Mouse (Mus musculus) stomach, postnatal 0 days (tissue): ENCODE measurements around the gene Klhdc8a. TPM values are rescaled to one million over a fixed set of nuclear protein-coding genes. Genes with fewer than 3 reads are reported as not detected.

Source experiments
- ATAC-seq: fragments of 200-750 bp; cut with Nextera tagmentation; 2 replicates; pipeline ENCODE4 v1.8.0; 2017; ENCODE audit not compliant: low FRiP score, low TSS enrichment
- DNase-seq: peaks from one replicate; pipeline ENCODE4 v3.0.0-alpha.2; 2016; ENCODE audit warnings: low spot score
- H3K27ac ChIP-seq: fragments of 300-500 bp; sonication (generic); replicated peaks from 2 replicates; pipeline ENCODE4 v1.5.1; 2014; ENCODE audit warnings: mild to moderate bottlenecking, control low read depth
- H3K27me3 ChIP-seq: fragments of 300-500 bp; sonication (generic); 2 replicates; pipeline ENCODE4 v1.6.1; 2014; ENCODE audit warnings: low read length; ENCODE audit not compliant: control insufficient read depth, insufficient read depth
- H3K36me3 ChIP-seq: fragments of 300-500 bp; sonication (generic); 2 replicates; pipeline ENCODE4 v1.6.1; 2014; ENCODE audit warnings: low read length, mixed read lengths; ENCODE audit not compliant: control insufficient read depth, insufficient read depth
- H3K4me1 ChIP-seq: fragments of 300-500 bp; sonication (generic); replicated peaks from 2 replicates; pipeline ENCODE4 v1.6.1; 2014; ENCODE audit warnings: antibody characterized with exemption; ENCODE audit not compliant: control insufficient read depth, insufficient read depth
- H3K4me2 ChIP-seq: fragments of 300-500 bp; sonication (generic); replicated peaks from 2 replicates; pipeline ENCODE4 v1.6.1; 2014; ENCODE audit warnings: low read depth, mild to moderate bottlenecking, control low read depth, moderate library complexity
- H3K4me3 ChIP-seq: fragments of 300-500 bp; sonication (generic); 2 replicates; pipeline ENCODE4 v1.5.1; 2014; ENCODE audit warnings: low read depth, low read length, control low read depth
- H3K9ac ChIP-seq: fragments of 300-500 bp; sonication (generic); 2 replicates; pipeline ENCODE4 v1.6.1; 2014; ENCODE audit warnings: mild to moderate bottlenecking, low read length, control low read depth, mixed read lengths
- H3K9me3 ChIP-seq: fragments of 300-500 bp; sonication (generic); 2 replicates; pipeline ENCODE4 v1.6.1; 2016; ENCODE audit warnings: low read length; ENCODE audit not compliant: control insufficient read depth
- CTCF ChIP-seq: IDR thresholded peaks from 2 replicates; pipeline ENCODE4 v1.5.1; 2016; ENCODE audit warnings: antibody characterized with exemption, low read depth, mild to moderate bottlenecking, moderate library complexity
- EP300 ChIP-seq: optimal IDR thresholded peaks from 2 replicates; pipeline ENCODE3; 2016; ENCODE audit warnings: antibody characterized with exemption
- WGBS: fragments of 180-500 bp; shearing (Covaris S2); extraction: QIAGEN DNeasy Blood & Tissue Kit; methylation state at CpG from one replicate; pipeline ENCODE4 v1.1.7; 2014; 5-methylcytosine and 5-hydroxymethylcytosine counted together
- polyA plus RNA-seq: library from polyadenylated mRNA; unstranded; fragments of >200 nt; fragmentation: Nextera tagmentation; extraction: Ambion mirVana; gene quantifications from 2 replicates; pipeline ENCODE4 v1.2.1, GENCODE M21; 2015

Klhdc8a gene
- polyA plus RNA-seq, 1 experiment from 2014 or later = 0.34 TPM

DNA sequence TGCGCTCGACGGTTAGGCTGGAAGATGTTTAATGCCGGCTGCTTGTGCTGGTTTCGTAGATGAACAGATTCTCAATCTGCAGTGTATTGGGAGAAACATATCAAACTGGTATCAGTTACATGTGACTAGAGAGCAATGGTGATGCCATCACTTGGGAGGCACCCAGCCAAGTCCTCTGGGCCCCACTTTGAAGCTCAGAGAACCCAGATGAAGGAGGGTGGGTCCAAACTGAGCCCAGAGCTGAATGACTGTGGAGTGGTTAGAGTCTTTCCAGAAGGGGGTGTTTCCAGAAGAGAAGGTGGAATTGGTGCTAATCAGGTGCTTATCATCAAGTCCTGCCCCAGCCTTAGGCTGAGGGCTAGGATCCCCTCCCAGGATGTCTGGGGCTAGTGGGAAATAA, 2.8 kb downstream of the Klhdc8a start:
- no peaks in the 10 kb centered on the region for H3K27me3 ChIP-seq
- no peak overlapping the region for H3K27ac ChIP-seq
- H3K4me3 ChIP-seq = no peak overlapping the region
- WGBS = 88% methylated on average over 5 of the region's 5 CpGs
- H3K4me1 ChIP-seq = 0 out of 2 replicates have a peak, but pooled peaks cover 5% of the 10 kb centered on the region
- no peak for ATAC-seq
- TF ChIP-seq EP300 (no peak), CTCF (no peak)
- no peaks in the 10 kb centered on the region for H3K9me3 ChIP-seq
- no peak overlapping the region for H3K9ac ChIP-seq
- no peak overlapping the region for H3K4me2 ChIP-seq
- no peaks in the 10 kb centered on the region for H3K36me3 ChIP-seq
- no peak for DNase-seq

DNA sequence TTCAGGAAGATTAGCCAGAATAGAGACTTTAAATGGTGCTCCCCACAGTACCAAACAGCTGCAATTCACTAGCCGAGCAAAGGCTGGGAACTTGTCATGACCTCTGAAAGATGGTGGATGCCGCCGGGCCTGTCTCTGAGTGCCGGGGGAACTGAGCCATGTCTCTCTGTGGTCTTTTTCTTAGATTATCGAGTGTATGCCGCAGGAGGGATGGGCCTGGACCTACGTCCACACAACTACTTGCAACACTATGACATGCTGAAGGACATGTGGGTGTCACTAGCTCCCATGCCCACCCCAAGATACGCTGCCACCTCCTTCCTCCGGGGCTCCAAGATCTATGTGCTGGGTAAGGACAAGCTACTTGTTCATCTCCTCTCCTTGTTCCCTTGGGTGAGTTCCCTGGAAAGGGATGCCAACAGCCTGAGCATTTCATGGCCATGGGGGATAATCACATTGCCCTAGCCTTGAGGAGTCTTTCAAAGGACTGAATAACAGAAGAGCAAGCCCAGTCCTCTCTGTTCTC, 4.0 kb downstream of the Klhdc8a start:
- Histone ChIP-seq H3K4me2 (no peak overlapping the region), H3K9me3 (no peaks in the 10 kb centered on the region), H3K36me3 (no peaks in the 10 kb centered on the region), H3K4me3 (no peak overlapping the region), H3K27me3 (no peaks in the 10 kb centered on the region), H3K27ac (no peak overlapping the region), H3K9ac (no peak overlapping the region), H3K4me1 (0 out of 2 replicates have a peak, but pooled peaks cover 5% of the 10 kb centered on the region)
- DNase-seq = no peak
- ATAC-seq = no peak
- 86% methylated on average over 9 of the region's 9 CpGs for WGBS
- TF ChIP-seq CTCF (no peak), EP300 (no peak)

GRCm38 (mm10) chr1:132304618-132305214, 6.3 kb downstream of the Klhdc8a start:
- Histone ChIP-seq H3K27ac (no peak overlapping the region), H3K27me3 (no peaks in the 10 kb centered on the region), H3K4me1 (no peaks in the 10 kb centered on the region), H3K9me3 (no peaks in the 10 kb centered on the region), H3K36me3 (no peaks in the 10 kb centered on the region), H3K4me3 (no peak overlapping the region), H3K4me2 (no peak overlapping the region), H3K9ac (no peak overlapping the region)
- ATAC-seq (no peak), DNase-seq (no peak)
- TF ChIP-seq CTCF (no peak), EP300 (no peak)
- WGBS = 32% methylated on average over 9 of the region's 9 CpGs

DNA sequence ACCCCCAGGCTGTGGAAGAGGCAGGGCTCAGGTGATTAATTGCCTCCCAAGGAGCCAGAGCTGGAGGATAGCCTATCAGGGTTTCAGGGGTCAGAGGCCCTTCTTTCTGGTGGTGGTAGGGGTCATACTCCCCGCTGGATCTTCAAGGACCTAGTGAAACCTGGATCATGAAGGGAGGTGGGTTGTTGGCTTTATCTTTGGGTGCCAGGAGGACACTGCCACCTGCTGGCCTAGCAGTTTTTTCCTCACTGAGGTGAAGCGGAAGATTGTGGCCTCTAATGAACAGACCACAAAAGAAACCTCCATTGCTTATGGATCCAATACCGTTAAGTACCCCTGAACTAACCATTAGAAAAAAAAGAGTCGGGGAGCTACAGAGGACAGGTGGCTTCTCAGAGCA, 7.7 kb downstream of the Klhdc8a start:
- no peak overlapping the region for H3K4me3 ChIP-seq
- H3K27ac ChIP-seq = no peak overlapping the region
- no peaks in the 10 kb centered on the region for H3K9me3 ChIP-seq
- 0 out of 2 replicates have a peak, but pooled peaks have one; percentile 25 for ATAC-seq
- DNase-seq = peak; percentile 46
- WGBS = 38% methylated on average over 4 of the region's 4 CpGs
- no peak overlapping the region for H3K9ac ChIP-seq
- no peaks in the 10 kb centered on the region for H3K27me3 ChIP-seq
- H3K4me1 ChIP-seq = no peaks in the 10 kb centered on the region
- H3K36me3 ChIP-seq = no peaks in the 10 kb centered on the region
- TF ChIP-seq CTCF (peak; percentile 78), EP300 (no peak)
- H3K4me2 ChIP-seq = no peak overlapping the region

- ATAC-seq (no peak), DNase-seq (no peak)
- no peak overlapping the region for H3K4me3 ChIP-seq
- TF ChIP-seq CTCF = no peak
- no peak for TF ChIP-seq EP300
- no peaks in the 10 kb centered on the region for H3K4me1 ChIP-seq
- H3K27ac ChIP-seq = no peak overlapping the region
- no peaks in the 10 kb centered on the region for H3K27me3 ChIP-seq
- H3K4me2 ChIP-seq = no peak overlapping the region
- 18% methylated on average over 4 of the region's 4 CpGs for WGBS
- H3K9ac ChIP-seq = no peak overlapping the region
- H3K36me3 ChIP-seq = no peaks in the 10 kb centered on the region
- H3K9me3 ChIP-seq = no peaks in the 10 kb centered on the region
These were observed 8.4 kb downstream of the Klhdc8a start for GRCm38 (mm10) chr1:132306808-132307207.

DNA sequence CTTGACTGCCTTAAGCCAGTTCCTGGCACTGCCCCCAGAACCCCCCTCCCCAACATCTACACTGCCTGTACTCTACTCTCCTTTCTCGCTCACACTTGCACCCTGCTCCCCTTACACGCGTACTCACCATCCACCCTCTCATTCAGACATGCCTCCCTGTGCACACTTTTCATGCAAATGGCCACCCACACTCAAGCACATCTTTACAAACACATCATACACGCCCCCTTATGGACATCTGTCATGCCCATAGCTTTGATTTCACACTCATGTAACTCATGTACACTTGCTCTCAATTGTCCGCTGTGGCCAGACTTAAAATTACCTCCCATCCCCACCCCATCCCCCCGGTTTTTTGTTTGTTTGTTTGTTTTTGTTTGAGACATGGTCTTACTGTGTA, 9.5 kb downstream of the Klhdc8a start:
- no peak for ATAC-seq
- no peak for DNase-seq
- no peak for TF ChIP-seq CTCF
- TF ChIP-seq EP300 = no peak
- Histone ChIP-seq H3K27me3 (no peaks in the 10 kb centered on the region), H3K36me3 (no peaks in the 10 kb centered on the region), H3K9me3 (no peaks in the 10 kb centered on the region), H3K9ac (no peak overlapping the region), H3K4me3 (no peak overlapping the region), H3K27ac (no peak overlapping the region), H3K4me2 (no peak overlapping the region), H3K4me1 (no peaks in the 10 kb centered on the region)
- 85% methylated on average over 6 of the region's 6 CpGs for WGBS
